Mouse (Mus musculus) limb, embryonic 14.5 days (tissue): ENCODE results near the gene Cep97. TPM values are rescaled to one million over a fixed set of nuclear protein-coding genes. Genes with fewer than 3 reads are reported as not detected.

Experiments used
- ATAC-seq: fragments of 200-750 bp; cut with Nextera tagmentation; 2 replicates; pipeline ENCODE4 v1.8.0; 2017; ENCODE audit warnings: low read depth, moderate number of reproducible peaks, moderate TSS enrichment; ENCODE audit not compliant: low FRiP score
- DNase-seq: peaks from one replicate; pipeline ENCODE4 v3.0.0-alpha.2; 2015; ENCODE audit warnings: low spot score
- H3K27ac ChIP-seq: fragments of 300-500 bp; sonication (generic); replicated peaks from 2 replicates; pipeline ENCODE4 v1.5.1; 2014; ENCODE audit warnings: low read depth, mild to moderate bottlenecking, low read length, moderate library complexity, mixed read lengths
- H3K27me3 ChIP-seq: fragments of 300-500 bp; sonication (generic); 2 replicates; pipeline ENCODE4 v1.6.1; 2014; ENCODE audit warnings: low read length, mixed read lengths; ENCODE audit not compliant: control insufficient read depth, insufficient read depth
- H3K36me3 ChIP-seq: fragments of 300-500 bp; sonication (generic); 2 replicates; pipeline ENCODE4 v1.6.1; 2014; ENCODE audit warnings: mild to moderate bottlenecking, low read length, moderate library complexity, mixed read lengths; ENCODE audit not compliant: control insufficient read depth, insufficient read depth
- H3K4me1 ChIP-seq: fragments of 300-500 bp; sonication (generic); 2 replicates; pipeline ENCODE4 v1.6.1; 2014; ENCODE audit warnings: antibody characterized with exemption, low read length, mixed read lengths; ENCODE audit not compliant: control insufficient read depth, insufficient read depth
- H3K4me2 ChIP-seq: fragments of 300-500 bp; sonication (generic); replicated peaks from 2 replicates; pipeline ENCODE4 v1.6.1; 2014; ENCODE audit warnings: low read depth, mild to moderate bottlenecking, low read length, moderate library complexity; ENCODE audit not compliant: severe bottlenecking
- H3K4me3 ChIP-seq: fragments of 300-500 bp; sonication (generic); replicated peaks from 2 replicates; pipeline ENCODE4 v1.5.1; 2014; ENCODE audit warnings: low read length
- H3K9ac ChIP-seq: fragments of 300-500 bp; sonication (generic); 2 replicates; pipeline ENCODE4 v1.6.1; 2014; ENCODE audit warnings: mild to moderate bottlenecking, low read depth, low read length, moderate library complexity; ENCODE audit not compliant: severe bottlenecking
- H3K9me3 ChIP-seq: fragments of 300-500 bp; sonication (generic); 2 replicates; pipeline ENCODE4 v1.6.1; 2016; ENCODE audit warnings: low read length; ENCODE audit not compliant: control insufficient read depth
- POLR2A ChIP-seq: fragments of 200-500 bp; IDR thresholded peaks from 2 replicates; pipeline ENCODE4 v1.8.0; 2012; ENCODE audit warnings: inconsistent platforms, mild to moderate bottlenecking, moderate library complexity, borderline replicate concordance; ENCODE audit not compliant: insufficient read depth, insufficient read length; ENCODE audit errors: extremely low read depth
- WGBS: fragments of 180-500 bp; shearing (Covaris S2); extraction: QIAGEN DNeasy Blood & Tissue Kit; methylation state at CpG from one replicate; pipeline ENCODE4 v1.1.7; 2014; 5-methylcytosine and 5-hydroxymethylcytosine counted together
- polyA plus RNA-seq, 2 experiments: library from polyadenylated mRNA; depleted of rRNA in 1 of 2; stranded (reverse) in 1 of 2; unstranded in 1 of 2; fragments of >200 nt; fragmentation: Nextera tagmentation in 1 of 2; extraction: Ambion mirVana in 1 of 2; gene quantifications; 2 replicates each; pipeline versions ENCODE4 v1.2.1 to v1.2.3; 2012 to 2014

The Cep97 gene
- polyA plus RNA-seq, 2 experiments: 7.4 to 9.1 TPM

- no peak for TF ChIP-seq POLR2A
- Histone ChIP-seq H3K9ac (no peak overlapping the region), H3K27me3 (no peaks in the 10 kb centered on the region), H3K4me1 (no peaks in the 10 kb centered on the region), H3K9me3 (no peaks in the 10 kb centered on the region), H3K4me2 (no peak overlapping the region), H3K4me3 (no peak overlapping the region), H3K36me3 (peaks cover 51% of the 10 kb centered on the region), H3K27ac (no peak overlapping the region)
- DNase-seq (no peak), ATAC-seq (no peak)
- 91% methylated on average over 10 of the region's 10 CpGs for WGBS
Measured at GRCm38 (mm10) chr16:55922079-55922478, 12.6 kb downstream of the Cep97 start.

- H3K9me3 ChIP-seq: no peaks in the 10 kb centered on the region
- H3K27ac ChIP-seq: no peak overlapping the region
- no peaks in the 10 kb centered on the region for H3K27me3 ChIP-seq
- TF ChIP-seq POLR2A: no peak
- no peak for DNase-seq
- no peaks in the 10 kb centered on the region for H3K4me1 ChIP-seq
- H3K9ac ChIP-seq: no peak overlapping the region
- WGBS: 97% methylated on average over 7 of the region's 7 CpGs
- H3K36me3 ChIP-seq: peaks cover 52% of the 10 kb centered on the region
- no peak overlapping the region for H3K4me3 ChIP-seq
- ATAC-seq: no peak
- H3K4me2 ChIP-seq: no peak overlapping the region
Measured at GRCm38 (mm10) chr16:55914716-55915115, 19.9 kb downstream of the Cep97 start.

GRCm38 (mm10) chr16:55910208-55910793 is 24.4 kb downstream of the Cep97 start:
- no peak overlapping the region for H3K27ac ChIP-seq
- H3K4me3 ChIP-seq: no peak overlapping the region
- ATAC-seq (no peak), DNase-seq (no peak)
- H3K9ac ChIP-seq: no peak overlapping the region
- TF ChIP-seq POLR2A: no peak
- H3K36me3 ChIP-seq: peaks cover 53% of the 10 kb centered on the region
- no peaks in the 10 kb centered on the region for H3K27me3 ChIP-seq
- H3K4me2 ChIP-seq: no peak overlapping the region
- WGBS: 94% methylated on average over 10 of the region's 10 CpGs
- H3K4me1 ChIP-seq: no peaks in the 10 kb centered on the region
- H3K9me3 ChIP-seq: no peaks in the 10 kb centered on the region

- ATAC-seq (no peak), DNase-seq (no peak)
- TF ChIP-seq POLR2A: no peak
- Histone ChIP-seq H3K9me3 (no peaks in the 10 kb centered on the region), H3K4me2 (no peak overlapping the region), H3K4me3 (no peak overlapping the region), H3K27me3 (no peaks in the 10 kb centered on the region), H3K36me3 (peaks cover 43% of the 10 kb centered on the region), H3K9ac (no peak overlapping the region), H3K4me1 (no peaks in the 10 kb centered on the region), H3K27ac (no peak overlapping the region)
- 92% methylated on average over 5 of the region's 5 CpGs for WGBS
Measured at GRCm38 (mm10) chr16:55906928-55907679, 27.6 kb downstream of the Cep97 start.

- Histone ChIP-seq H3K27me3 (no peaks in the 10 kb centered on the region), H3K9ac (no peak overlapping the region), H3K4me3 (no peak overlapping the region), H3K9me3 (no peaks in the 10 kb centered on the region), H3K4me1 (no peaks in the 10 kb centered on the region), H3K36me3 (peaks cover 33% of the 10 kb centered on the region), H3K4me2 (no peak overlapping the region), H3K27ac (no peak overlapping the region)
- 90% methylated on average over 25 of the region's 25 CpGs for WGBS
- TF ChIP-seq POLR2A: no peak
- ATAC-seq (no peak), DNase-seq (no peak)
Measured at GRCm38 (mm10) chr16:55905370-55905769, 29.3 kb downstream of the Cep97 start.
